Mouse (Mus musculus): ENCODE data around the gene Mroh2a.

Mroh2a gene

GRCm38 (mm10) chr1:88237311-88237710, 10.5 kb downstream of the Mroh2a start:
- no peak for DNase-seq

GRCm38 (mm10) chr1:88238771-88239170, 12.0 kb downstream of the Mroh2a start:
- DNase-seq, result no peak

DNA sequence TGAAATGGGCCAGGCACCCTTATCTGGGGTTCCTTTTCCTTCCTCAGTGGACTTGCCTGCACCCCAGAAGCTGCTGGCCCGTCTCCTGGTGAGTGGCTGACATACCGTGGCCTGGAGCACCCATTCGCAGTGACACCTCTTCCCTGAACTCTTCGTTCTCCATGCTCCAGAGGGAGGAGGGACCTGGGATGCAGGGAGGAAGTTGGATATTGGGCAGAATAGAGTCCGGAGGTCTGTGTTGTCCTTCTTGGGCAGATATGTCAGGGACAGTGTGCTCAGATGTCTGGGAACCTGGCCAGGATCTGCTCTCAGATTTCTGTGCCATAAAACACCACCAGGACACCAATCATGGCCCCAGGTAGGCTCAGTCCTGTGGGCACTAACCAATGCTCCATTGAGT, 13.3 kb downstream of the Mroh2a start:
- no peak for DNase-seq

- DNase-seq, result no peak
These were observed 13.8 kb downstream of the Mroh2a start for GRCm38 (mm10) chr1:88240579-88240978.

DNA sequence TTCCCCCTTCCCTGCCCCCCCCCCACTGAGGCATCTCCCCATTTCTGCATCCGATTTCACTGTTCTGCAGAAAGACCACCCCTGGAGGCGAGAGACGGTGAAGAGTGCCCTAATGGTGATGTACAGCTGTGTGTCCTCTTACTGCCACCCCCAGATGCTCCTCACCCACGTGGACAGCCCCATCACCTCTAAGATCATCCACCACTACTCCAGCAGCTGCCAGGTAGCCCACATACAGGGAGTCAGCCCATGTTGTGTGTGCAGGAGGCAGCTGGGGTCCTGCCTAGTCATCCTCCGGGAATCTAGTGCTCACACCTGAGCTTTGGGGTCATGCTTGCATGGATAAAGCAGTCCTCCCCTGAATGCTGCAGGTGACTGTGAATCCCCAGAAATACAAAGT, 17.1 kb downstream of the Mroh2a start:
- DNase-seq, result no peak

DNA sequence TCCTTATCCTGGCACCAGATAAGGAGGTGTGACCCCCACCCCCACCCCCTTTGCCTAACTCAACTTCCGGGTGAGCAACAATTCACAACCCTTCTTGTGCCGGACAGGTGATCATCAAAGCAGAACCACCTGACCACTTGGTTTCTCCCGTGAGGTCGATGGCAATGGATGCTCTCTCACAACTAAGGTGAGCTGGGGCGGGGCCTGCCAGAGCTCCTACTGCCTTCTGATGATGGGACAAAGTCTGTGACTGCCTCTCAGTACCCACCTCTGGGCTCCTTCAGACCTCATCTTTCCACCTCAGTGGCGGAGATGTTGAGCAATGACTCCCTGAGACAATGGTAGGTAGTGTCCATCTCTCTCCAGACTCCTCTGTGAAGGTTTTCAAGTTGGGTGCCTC, 19.1 kb downstream of the Mroh2a start:
- DNase-seq, result no peak

- DNase-seq, result no peak
These were observed 19.6 kb downstream of the Mroh2a start for GRCm38 (mm10) chr1:88246386-88246785.

- no peak for DNase-seq
These were observed 20.9 kb downstream of the Mroh2a start for GRCm38 (mm10) chr1:88247660-88248059.

GRCm38 (mm10) chr1:88248658-88249057, 21.9 kb downstream of the Mroh2a start:
- no peak for DNase-seq

DNA sequence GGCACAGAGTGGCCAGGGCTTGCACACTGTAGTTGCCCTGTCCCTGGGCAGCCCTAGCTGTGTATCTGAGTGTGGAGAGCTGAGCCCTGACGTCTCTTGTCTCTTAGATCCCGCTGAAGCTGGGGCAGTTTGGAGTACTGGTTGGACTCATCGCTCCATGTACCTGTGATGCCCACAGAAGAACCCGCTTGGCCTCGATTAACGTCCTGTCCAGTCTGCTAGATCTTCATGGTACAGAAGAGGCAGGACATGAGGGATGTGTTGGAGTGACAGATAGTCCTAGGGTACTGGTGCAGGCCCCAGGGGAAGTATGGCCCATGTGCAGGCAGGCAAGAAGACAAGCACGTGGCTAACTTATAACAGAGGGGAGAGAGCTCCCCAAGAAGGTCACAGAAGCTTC, 22.8 kb downstream of the Mroh2a start:
- DNase-seq, result no peak

DNA sequence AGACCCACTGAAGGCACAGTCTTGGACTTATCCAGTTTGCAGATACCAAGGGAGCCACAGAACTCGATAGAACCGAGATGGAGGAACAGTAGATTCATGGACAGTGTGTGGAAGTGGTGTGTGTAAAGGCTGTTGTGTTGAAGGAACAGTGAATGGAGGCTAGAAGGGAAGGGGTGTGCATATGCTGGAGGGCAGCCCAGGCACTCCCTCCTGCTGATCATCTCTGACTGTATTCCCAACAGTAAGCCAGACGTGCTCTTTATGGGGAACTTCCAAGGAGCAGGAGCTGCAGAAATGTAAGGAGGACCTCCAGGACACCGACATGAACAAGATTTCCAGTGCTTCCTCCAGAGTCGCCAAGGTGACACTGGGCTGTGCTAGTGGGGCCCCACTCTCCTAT, 23.2 kb downstream of the Mroh2a start:
- no peak for DNase-seq

GRCm38 (mm10) chr1:88253106-88253505, 26.3 kb downstream of the Mroh2a start:
- DNase-seq, result no peak

DNA sequence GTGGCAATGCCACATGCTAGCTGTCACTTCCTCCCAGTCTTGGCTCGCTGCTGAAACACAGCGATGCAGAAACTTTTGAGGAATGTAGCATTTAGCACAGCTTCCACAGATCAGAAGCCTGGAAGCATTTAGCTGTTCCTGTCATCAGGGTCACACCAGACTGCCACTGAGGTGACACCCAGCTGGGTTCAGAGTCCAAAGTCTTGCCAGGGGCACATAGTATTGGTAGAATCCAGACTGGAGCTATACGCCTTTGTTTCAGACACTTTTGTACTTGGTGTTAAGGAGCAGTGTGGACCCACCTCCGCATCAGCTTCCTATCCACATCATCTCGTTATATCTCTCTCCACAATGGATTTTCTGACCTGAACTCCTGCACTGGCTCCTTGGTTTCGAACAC, 26.8 kb downstream of the Mroh2a start:
- DNase-seq, result no peak

DNA sequence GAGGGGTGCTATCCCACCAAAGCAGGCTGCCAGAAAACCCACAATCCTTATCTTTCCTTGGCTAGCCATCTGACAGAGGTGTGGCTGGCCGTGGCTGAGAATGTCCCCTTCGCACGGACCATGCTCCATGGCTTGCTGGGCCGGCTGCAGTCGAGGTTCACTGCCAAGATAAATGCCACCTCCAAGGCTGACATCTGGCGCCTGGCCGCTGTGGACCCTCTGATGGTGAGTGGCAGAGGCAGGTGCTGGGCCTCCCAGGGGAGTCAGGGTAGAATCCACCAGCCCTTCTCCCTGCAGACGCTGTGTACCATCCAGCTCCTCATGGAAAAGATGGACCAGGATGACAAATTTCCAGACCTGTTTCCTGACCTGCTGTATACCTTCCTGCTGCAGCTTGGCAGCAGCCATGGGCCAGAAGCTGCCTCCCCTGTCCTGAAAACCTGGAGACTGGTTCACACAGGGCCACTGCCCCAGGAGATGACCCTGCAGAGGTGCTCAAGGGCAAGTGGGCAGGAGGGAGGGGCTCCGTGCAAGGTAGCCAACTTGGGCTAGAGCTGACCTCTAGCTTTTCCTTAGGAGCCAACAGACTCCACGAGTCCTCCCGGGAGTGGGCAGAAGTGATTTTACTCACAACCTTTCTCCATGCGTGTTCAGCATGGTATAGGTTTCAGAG, 28.1 kb downstream of the Mroh2a start:
- DNase-seq, result no peak

GRCm38 (mm10) chr1:88255466-88255857, 28.7 kb downstream of the Mroh2a start:
- DNase-seq, result no peak

GRCm38 (mm10) chr1:88255989-88256754, 29.4 kb downstream of the Mroh2a start:
- DNase-seq, result no peak

DNA sequence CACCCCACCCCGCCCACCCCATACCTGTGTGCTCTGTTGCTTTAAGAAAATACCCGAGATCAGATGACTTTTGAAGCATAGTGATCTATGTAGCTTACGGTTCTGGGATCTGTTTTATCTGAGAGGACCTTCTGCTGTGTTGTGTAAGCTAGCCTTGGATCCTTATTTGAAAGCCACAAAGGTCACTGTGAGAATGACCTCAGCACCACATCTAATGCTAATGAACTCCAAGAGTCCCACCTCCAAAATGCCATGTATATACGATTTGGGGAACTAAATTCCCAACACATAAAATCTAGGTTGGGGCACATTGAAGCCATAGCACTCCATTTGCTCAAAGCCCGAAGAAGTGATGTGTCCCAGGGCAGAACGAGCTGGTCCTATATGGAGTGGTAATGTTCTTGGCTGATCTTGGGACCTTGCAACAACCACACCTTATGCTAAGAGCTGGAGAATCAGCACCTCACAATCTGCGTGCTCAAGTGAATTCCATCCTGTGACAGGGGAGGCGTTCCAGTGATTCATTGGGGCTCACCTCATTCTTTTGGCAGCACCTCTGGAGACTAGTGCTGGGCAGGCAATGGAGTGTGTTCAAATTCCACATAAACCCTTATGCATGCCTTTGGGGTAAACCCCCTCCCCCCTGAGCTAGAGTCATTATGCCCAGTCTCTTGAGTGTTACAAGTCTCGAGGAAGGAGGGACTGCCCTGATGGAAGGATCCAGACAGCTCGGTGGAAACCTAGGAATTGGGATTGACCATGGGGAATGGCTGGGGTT, 30.3 kb downstream of the Mroh2a start:
- no peak for DNase-seq

GRCm38 (mm10) chr1:88257681-88258080, 30.9 kb downstream of the Mroh2a start:
- DNase-seq, result no peak

GRCm38 (mm10) chr1:88258361-88258760, 31.6 kb downstream of the Mroh2a start:
- no peak for DNase-seq

DNA sequence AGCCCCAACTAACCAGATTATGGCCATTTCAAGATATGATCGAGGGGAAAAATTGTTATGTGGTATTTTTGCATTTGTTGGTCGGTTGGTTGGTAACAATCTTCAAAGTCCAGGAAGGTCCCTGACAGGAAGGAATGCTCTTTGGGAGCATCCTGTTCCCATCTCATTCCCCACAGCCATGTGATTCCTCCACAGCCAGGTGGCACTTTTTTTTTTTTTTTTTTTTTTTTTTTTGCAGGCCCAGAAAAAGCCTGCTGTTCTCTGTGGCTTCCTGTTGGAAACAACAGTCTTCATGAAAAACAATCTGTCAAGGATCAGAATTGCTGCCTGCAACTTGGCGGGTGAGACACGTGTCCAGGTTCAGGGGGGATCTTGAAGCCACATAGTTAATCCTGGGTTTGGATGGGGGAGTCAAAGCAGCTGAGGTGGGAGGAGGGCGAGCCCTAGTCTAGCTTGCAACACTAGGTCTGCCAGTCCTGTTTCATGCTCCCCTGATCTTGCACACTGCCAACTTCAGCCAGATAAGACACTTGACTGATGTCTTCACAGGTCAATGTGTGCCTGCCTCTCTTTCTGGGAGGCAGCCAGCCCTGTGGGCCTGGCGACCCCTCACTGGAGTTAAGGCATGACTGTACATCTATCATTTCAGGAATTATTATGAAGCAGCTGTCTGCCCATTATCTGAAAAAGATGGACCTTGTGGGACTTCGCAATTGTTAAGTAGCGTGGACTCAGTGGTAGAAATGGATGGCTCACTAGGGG, 32.3 kb downstream of the Mroh2a start:
- DNase-seq, result peak; percentile 64

DNA sequence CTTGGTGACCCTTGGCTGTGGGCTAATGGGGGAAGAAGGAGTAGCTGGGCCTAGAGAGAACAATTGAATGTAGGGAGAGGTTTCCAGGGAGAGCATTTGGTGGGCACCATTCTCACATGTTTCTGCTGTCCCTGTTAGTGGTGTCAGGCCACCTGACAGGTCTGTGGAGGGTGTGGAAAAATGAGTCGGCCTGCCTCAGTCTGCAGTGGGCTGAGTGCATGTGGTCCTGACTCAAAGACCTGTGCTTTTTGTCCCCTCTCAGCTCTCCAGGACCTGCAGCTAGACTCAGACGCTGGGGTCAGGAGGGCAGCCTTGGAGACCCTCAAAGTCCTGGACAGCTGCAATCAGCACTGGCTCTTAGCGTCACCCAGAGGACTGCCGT, 32.8 kb downstream of the Mroh2a start:
- DNase-seq, result no peak

DNA sequence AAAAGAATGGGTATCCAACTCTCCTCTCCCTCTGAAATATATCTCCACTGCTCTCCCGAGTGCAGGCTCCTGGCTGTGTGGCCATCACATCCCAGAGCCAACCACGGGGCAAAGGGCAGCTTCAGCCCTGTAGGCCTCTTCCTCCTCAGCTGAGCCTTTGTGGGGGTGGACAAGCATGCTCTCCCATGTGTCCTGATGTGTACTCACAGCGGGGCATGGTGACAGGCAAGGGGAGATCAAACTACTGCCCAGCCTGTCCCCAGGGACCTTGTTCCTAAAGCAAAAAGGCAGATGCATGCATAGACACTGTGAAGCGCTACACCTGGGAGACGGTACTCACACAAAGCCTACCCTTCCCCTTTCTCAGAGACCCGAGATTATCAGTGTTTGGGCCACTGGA, 33.3 kb downstream of the Mroh2a start:
- peak; percentile 82 for DNase-seq
